Mouse (Mus musculus) spleen, postnatal 4 days (tissue): Measurements from ENCODE around the gene Tns1.

Experiments used
- DNase-seq, 2 experiments: peaks; one replicate each; pipeline ENCODE4 v3.0.0; 2022; ENCODE audit warnings: low spot score in 2 of 2

The Tns1 gene

DNA sequence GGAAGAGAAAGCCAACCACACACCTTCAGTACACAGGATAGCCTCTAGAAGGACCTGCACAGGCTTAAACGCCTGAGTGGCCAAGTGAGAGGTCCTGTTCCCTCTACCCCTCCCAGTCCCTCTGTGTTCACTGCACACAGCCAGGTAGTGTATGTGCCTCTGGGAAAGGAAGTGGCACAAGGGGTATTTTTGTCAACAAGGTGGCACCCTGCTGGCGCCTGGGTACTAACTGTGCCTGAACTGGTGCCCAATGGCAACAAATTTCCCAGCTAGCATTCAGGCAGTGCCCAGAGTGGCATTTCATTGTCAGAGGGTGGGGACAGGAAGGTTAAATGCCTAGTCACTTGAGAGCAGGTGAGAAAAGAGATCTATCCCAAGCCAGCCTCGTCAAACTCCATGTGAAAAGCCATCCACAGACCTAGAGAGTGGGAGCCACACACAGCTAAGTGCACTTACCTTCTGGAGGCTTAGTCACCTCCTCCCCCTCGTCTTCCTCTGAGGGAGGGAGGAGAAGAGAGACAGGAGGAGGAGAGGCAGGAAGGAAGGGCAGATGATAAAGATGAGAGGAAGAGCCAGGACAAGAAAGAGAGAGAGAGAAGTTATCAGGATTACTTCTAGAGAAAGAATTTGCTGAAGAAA, 188.7 kb downstream of the Tns1 start:
- DNase-seq: no peak

DNA sequence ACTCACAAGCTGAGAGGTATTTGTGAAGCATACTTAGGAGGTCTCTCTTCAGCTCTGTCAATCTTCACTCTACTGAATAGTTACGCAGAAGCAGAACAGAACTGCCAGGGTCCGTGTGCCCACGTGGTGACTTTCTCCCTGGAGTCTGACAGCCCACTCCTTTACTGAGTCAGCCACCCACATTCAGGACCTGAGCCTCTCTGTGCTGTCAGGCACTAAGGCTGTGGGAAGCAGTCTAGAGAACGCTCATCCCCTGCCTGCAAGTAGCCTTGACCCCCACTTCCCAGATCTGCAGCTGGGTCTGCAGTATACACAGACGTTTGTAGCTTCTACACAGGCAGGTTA, 191.1 kb downstream of the Tns1 start:
- no peak for DNase-seq

DNA sequence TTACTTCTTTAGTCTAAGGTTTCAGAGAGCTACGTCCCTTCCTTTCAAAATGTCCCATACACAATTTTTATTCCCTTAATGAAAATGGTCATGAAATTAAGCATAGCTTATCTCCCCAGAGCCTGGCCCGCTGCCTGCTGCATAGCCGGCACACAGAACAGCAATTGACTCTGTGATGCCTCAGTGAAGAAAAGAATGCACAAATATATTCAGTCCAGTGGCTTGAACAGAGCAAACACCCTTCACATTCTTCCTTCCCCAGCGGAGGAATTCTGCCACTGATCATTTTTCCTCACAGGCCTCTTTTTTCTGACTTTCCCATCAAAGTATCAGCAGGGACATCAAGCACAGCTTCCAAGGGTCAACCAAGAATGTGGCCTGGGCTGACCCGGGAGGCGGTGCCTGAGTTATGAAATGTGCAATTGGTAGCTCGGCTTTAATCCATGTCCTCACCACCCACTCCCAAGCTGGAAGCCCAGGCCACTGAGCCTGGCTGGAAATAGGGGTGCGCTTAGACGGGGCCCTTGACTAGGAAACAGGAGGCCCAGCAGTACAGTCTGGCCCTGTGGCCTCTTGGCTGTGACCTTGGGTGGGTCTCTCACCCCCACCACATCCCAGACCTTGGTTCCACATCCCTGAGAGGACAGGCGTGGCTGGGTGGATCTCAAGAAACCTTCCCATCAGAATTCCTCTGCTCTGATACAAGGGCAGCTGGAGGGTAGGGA, 191.7 kb downstream of the Tns1 start:
- no peak for DNase-seq

DNA sequence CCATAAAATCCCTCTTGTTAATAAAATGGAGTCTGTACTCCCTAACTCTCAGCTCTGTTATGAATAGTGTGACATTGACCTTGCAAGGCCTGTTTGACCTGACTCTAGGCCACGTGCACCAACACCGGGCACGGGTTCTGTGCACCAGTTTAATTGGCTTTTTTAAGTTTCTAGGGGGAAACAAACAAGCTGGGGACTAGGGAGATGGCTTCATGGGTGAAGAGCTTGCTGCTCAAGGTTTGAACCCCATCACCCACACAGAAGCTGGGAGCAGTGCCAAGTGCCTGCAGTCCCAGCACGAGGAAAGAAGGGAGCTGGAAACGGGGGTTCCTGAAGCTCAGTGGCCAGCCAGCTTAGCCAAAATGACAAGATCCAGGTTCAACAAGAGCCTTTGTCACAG, 192.4 kb downstream of the Tns1 start:
- no peak for DNase-seq

DNA sequence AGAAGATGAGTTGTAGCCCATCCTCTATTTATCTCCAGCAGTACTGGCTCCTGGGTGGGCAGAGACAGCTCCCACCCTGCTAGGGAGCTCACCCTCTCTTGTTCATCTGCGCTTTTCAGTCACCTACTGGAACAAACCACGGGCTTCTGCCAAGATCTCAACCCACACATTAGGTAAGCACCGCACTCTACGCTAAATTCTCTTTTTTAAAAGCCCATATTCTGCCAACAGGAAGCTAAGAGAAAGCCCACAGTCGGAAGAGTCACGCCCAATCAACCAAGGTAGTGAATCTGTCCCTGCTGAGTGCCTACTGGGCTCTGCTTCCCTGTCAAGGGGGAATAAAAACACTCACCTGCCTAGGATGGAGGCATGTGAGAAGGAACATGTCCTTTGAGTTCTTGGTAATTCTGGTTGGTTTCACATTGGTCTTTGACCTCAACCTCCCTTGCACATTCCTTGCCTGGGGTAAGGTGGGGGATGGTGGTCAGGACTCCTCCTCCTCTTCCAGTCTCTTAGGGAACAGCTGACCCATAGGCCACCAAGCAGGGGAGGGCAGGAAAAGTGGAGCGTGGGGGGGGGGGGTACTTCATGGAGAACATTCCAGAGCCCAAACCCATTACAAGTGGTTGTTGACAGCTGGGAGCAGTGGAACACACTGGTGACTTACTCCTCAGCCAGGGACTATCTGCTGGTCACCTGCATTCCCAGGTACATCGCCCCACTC, 193.7 kb downstream of the Tns1 start:
- DNase-seq: no peak

DNA sequence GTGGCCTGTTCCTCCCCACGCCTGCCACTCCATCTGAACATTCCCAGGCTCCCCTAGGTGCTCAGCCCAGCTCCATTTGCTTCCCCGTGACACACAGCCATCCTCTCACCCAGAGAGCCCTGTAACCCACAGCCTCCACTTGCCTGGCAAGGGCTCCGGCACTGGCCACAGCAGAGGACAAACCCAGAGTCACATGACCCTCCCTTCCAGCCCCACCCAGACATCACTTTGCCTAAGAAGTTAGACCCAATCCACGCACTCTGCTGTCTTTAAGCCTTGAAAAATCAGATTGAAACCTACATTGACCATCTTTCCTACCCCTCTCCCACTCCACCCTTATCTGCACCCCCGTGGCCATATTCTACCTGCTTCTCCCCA, 194.3 kb downstream of the Tns1 start:
- DNase-seq: no peak

DNA sequence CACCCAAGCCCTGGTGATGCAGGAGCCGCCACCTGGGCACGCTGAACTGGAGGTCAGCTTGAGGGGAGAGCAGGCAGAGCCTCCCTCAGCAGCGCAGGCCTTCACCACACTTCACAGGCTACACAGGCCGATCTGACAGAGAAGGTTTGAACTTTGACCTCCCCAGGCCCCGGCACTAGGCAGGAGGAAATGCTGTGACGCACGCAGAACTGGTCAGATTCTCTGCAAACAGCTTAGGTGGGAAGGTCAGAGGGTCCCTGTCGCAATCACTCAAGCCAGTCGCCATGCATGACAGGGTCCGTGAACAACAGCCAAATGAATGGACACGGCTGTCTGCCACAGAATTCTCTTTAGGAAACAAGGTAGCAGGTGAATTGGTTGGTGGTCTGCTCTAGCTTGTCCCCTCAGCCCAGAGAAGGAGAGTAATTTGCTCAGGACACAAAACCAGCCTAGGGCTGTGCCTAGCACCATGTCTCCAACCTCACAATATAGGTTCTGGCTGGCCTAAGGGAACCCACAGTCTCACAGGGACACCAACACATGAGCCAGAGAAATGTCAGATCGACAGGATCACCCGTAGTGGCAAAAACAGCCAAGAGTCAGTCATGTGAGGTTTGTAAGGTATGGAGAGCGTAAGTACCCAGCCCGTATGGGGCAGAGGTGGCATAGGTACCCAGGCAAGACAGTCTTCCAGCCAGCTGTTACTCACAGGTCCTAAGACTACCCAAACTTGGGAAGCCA, 194.9 kb downstream of the Tns1 start:
- DNase-seq: no peak

DNA sequence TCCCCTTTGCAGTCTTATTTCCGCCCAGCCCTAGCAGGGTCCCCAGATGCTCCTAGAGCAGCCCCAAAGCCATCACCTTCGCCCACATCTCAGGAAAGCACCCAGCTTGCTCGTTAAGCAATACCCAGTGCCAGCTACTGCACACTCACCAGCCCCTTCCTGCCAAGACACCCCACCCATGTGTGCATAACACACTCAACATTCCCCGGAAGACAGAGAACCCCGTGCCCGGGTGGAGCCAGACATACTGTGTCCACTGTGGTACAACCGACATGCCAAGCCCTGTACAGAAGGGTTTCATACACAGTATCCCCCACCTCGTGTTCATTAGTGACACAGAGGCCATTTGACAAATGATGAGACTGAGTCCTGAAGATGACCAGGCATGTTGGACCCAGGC, 195.9 kb downstream of the Tns1 start:
- DNase-seq: no peak

DNA sequence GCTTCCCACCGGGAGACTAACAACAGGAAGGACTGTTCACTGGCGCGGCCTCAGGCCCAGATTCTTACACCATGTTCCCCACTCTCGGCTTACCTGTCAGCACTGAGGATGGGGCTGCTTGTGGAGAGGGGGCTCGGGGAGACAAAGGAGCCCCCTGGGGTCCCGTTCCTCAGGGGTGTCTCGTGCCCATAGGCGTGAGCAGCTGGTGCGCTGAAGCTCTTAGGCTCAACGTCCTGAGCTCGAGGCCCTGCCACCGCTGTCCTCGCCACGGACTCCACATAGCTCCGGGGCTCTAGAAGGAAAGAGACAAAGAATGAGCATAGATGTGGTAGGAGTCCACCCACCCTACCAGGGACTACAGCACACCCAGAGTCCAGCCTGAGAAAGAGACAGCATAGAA, 196.4 kb downstream of the Tns1 start:
- no peak for DNase-seq

DNA sequence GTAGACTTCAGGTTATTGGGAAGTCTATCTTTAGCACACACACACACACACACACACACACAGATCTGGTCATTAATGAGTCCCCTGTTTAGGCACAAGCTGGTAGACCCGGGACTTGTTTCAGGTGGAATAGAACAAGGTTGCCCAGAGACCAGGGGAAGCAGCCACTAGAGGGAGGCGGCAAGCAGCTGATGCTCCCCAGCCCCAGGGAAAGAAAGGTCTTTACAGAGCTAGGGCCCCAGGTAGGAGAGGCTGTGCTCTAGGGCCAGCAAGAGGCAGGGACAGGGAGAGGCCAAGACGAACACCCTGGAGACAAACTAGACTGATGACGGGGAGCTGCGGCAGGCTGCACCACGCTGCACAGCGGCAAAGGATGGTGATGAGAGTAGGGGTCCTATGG, 198.0 kb downstream of the Tns1 start:
- no peak for DNase-seq

DNA sequence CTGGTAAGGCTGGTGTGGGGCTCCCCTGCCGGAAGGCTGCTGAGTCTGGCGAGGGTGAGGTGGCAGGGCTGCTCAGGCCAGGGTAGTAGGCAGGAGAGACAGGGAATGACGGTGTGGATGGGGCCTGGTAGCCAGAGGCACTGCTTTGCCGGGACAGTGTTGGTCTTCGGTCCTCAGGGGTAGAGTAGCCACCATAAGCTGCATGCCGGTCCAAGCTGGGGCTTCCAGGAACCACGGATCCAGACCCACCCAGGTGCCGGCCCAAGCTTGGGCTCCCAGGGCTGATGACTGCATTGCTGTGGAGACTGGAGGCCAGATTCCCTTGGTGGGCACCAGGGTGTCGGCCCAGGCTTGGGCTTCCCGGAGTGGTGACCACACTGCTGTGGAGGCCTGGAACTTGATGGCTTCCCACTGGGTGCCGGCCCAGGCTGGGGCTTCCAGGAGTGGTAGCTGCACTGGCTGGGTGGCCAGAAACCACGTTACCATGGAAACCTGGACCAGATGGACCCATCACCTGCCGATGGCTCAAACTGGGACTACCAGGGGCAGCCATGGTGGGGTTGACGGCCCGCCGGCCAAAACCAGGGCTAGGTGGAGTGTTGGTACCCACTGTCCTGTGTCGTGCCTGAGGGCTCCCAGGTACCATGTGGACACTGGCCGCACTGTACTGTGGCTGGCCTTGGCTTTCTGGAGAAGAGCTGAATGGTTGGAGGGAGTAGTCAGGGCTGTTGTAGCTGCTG, 199.2 kb downstream of the Tns1 start:
- DNase-seq: no peak

DNA sequence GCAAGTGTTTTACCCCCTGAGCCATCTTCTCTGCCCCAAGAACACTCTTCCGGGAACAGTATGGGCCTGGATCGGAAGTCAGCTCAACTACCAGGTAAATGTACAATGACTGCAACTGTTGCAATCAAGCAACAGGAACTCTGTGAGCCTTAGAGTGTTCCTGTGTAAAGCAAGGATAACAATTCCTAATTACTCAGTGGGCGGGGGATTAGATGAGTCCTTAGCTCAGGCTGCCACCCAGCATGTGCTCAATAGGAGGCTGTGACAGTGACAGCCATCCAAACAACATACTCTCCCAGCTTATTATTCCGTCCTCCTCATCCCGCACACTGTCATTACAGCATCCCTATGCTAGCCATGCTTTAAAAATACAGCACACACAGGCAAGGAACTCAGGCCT, 200.0 kb downstream of the Tns1 start:
- no peak for DNase-seq

DNA sequence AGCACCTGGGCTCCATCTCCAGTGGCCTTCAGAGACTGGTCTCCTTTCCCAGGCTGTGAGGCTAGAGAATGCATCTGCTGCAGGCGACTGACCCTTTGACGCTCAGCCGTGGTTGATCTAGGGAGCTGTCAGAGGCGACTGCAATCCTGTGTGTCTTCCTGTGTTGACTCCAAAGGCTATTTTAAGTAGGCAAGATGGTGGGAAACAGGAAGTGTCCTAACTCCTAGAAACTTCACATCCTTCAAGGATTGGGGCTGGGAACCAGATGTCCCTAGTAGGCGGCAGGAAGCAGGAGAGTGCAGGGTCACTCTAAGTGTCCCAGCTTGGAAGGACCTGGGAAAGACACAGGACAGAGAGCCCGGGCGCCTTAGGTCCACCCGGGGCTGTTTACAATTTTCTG, 201.1 kb downstream of the Tns1 start:
- DNase-seq: no peak

DNA sequence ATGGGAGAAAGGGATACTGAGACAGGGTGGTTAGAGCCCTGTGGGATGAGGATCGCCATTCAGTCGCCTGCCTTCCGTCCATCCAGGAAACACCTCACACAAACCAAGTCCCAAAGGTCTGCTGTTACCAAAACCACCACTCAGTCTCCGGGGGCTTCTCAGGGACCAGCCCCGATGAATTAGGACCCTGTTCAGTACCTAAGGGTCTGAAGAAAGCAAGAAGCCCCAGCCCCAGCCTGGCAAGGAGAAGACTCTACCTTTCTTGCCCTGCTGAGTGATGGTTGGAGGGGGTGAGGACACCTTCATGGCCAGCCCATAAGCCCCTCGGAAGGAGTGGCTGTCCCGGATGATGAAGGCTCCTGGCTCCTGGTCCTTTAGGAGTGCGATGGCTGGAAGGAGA, 203.5 kb downstream of the Tns1 start:
- DNase-seq: no peak

DNA sequence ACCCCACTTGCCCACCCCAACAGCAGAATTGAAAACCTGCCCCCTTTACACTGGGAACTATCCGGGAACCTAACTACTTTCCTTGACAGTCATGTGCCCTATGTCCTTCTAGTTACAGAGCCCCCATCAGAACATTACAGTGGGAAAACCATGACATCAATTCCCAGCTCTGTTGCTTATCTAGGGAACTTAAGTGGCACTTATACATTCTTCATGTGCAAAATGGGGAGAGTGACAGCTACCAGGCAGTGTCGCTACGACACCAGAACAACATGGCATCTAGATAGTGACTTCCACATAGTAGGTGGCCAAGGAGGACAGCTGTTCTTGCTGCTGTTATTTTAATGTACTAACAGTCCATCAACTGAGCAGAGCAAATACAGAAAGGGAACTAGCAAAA, 204.3 kb downstream of the Tns1 start:
- no peak for DNase-seq

DNA sequence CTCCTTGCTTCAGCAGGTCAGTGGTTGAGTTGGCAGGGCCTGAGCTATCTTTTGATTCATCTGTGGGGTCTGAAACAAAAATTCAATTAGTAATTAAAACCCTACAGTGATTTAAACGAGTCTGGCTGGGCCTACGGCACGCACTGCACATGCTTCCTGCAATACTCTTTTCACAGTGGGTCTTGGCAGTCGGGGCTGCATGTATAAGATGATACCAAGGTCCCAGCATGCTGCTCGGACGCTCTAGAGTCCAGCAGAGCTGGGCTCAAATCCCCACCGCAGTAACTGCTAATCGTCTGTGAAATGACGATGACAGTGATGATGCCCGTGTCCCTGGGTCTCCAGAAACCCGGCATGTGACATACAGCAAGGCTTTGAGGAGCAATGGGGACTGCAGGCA, 206.2 kb downstream of the Tns1 start:
- no peak for DNase-seq

DNA sequence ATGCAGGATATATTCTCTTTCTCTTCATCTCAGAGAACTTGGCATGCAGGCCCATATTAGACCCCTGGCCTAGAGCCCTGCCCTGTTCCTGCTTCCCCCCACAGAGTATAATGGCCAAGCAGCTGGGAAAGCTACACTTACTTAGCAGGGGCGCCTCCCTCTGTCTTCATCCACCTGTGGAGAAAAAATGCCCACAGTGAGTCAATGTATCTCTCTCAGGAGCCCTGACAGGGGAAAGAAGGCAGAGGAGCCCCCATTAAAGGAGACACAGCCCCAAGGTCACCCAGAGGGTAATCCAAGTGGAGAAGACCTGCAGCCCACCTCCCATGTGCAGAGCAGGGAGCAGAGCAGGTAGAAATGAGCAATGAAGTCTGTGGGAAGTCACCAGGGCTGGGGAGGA, 208.0 kb downstream of the Tns1 start:
- no peak for DNase-seq

DNA sequence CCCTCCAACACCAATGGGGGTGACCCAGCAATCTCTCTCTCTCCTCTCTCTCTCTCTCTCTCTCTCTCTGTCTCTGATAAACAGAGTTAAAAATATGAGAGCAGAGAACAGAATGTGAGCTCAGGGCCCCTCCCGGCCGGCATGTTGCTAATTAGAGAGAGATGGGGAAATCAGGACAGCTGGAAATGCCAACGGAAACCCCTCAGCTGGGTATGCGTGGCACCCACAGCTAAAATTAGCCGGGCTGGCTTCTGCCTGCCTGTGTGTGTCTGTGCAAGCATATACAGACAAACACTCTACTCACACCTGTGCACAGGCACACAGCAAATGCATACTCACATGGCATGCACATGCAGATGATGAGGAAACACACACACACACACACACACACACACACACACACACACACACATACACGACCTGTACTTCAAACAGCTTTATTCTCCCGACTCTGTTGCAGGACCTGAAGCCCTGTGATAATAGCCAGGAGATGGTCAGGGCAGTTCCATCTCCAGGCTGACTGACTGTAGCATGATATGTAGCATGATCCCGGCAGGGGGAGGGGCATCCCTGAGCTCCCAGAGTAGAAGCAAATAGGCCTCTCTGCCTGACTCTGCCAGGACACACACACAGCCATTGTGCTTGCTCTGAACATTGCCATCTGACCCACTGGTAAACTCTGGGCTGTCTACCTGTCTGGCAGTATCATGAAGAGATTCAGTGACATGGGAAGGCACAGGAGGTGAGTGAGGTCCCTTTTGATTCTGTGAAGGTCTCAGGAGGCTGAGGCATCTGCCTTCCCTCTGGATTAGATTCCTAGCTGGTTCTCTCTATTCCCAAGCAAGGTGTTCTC, 208.8 kb downstream of the Tns1 start:
- DNase-seq: no peak

DNA sequence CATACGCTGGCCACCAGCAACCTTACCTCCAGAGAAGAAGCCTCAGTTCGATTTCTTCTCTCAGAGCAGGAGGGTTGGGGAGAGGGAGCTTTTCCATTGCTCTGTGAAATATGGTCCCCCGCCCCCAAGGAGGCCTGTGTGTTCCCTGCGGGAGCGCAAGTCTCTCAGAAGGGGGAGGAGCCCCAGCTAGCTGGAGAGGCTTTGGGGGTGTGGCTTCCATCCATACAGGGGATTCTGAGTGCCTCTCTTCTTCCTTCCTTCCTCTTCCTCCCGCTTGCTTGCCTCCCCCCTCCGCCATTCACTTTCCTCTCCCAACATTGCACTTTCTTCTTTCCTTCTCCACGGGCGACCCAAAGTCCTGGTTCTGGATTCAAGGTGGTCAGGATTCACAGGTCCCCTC, 210.2 kb downstream of the Tns1 start:
- DNase-seq: no peak

DNA sequence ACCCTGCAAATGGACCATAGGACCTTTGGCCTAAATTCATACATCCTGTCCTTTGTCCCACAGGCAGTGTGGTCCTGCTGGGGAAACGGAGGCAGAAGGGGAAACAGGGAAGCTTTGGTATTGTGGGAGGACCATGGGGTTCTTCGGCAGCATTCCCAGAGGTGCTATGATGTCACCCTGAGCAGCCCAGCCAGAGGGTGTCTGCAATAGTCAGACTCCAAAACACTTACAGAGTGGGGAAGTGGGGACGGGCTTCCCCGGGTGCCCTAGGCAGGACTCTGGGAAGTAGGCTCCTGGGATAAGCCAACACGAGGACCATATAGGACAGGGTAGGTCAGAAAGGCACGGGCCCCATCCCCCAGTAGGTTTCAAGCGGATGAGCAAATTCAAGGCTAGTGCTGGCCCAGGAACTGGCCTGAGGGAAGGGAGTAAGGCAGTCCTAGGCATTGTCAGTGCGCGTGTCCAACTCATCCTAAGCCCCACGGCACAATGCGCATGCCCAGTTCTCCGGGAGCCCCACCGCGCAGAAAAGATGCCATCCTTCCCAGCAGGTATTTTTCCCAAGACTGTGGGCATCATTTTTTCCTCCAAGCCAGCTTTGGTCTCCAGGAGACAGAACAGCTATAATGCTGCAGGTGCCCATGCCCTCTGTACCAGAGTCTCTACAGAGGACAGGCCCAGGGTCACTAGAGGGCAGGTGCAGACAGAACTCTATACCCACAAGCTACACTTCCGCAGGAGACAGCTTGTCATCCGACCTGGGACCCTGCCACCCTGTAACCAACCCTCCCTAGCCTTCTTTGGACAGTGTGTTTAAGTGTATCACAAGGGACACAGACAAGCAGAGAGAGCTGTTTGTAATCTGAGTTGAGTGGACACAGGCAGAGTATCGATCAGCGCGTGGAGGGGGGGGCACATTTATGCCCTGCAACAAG, 210.9 kb downstream of the Tns1 start:
- DNase-seq: no peak
